8 mouse cellular contexts compared by ENCODE assay signal in genomic region chr4:47473586-47473967, GRCm38 (mm10). TPM values are rescaled to one million over a fixed set of nuclear protein-coding genes. Genes with fewer than 3 reads are reported as not detected.
DNase-seq lines count a peak whose midpoint lies in the region; ATAC-seq and TF ChIP-seq lines count a peak whose summit lies in the region.

No protein-coding gene starts in this region.

- peak overlapping the region; percentile 76 for H3K4me3 ChIP-seq in lung, adult 2 months (replicated peaks; ENCODE audit: extremely low read depth, low read depth, low read length)
- peak overlapping the region; percentile 81 for H3K4me3 ChIP-seq in hindbrain, postnatal 0 days (ENCODE audit: low read length)
- peak overlapping the region; percentile 100 for H3K4me3 ChIP-seq in megakaryocyte, embryonic 14.5 days (replicated peaks)

- 2% methylated on average over 12 of the region's 14 CpGs for WGBS in lung, adult 2 months
- WGBS in hindbrain, postnatal 0 days = 4% methylated on average over 9 of the region's 14 CpGs

- TF ChIP-seq CTCF in lung, adult 2 months (IDR thresholded peaks at IDR 0.05; ENCODE audit: insufficient read depth, low read length) = no peak
- 0 out of 2 replicates have a peak, but pooled peaks have one; percentile 19 for TF ChIP-seq CTCF in hindbrain, postnatal 0 days (IDR thresholded peaks at IDR 0.05; ENCODE audit: low read depth)

- no peaks in the 10 kb centered on the region; the same call in 1 of the 2 replicates for H3K9me3 ChIP-seq in hindbrain, postnatal 0 days (ENCODE audit: low read length)
- peaks cover 25% of the 10 kb centered on the region for H3K9me3 ChIP-seq in megakaryocyte, embryonic 14.5 days

- no peak for DNase-seq in lung, adult 2 months
- no peak for DNase-seq in lung, postnatal 14 days
- DNase-seq in embryo, embryonic 11.5 days (ENCODE audit: low read depth, low spot score) = peak; percentile 27
- DNase-seq in hindbrain, postnatal 0 days (ENCODE audit: low spot score) = no peak
- DNase-seq in layer of hippocampus, postnatal 25 days (ENCODE audit: extremely low spot score in 1 of 2, low spot score in 1 of 2) = no peak
- no peak for DNase-seq in right cerebral cortex, postnatal 10 days (ENCODE audit: low spot score in 2 of 2)

- peak overlapping the region; percentile 99 for H3K27ac ChIP-seq in hindbrain, postnatal 0 days

- H3K4me1 ChIP-seq in lung, adult 2 months (ENCODE audit: control insufficient read depth, insufficient read depth, low read length) = peaks cover 6% of the 10 kb centered on the region
- H3K4me1 ChIP-seq in hindbrain, postnatal 0 days (ENCODE audit: insufficient read depth, low read length) = peaks cover 6% of the 10 kb centered on the region; the same call in 1 of the 2 replicates
- H3K4me1 ChIP-seq in megakaryocyte, embryonic 14.5 days = peaks cover 50% of the 10 kb centered on the region

- no peak; the same call in 1 of the 2 replicates for ATAC-seq in hindbrain, postnatal 0 days
- ATAC-seq in erythroid progenitor cell, adult 5-6 weeks (replicated peaks; ENCODE audit: low FRiP score, poor library complexity, severe bottlenecking) = no peak

- H3K27me3 ChIP-seq in hindbrain, postnatal 0 days (ENCODE audit: insufficient read depth, low read length) = no peaks in the 10 kb centered on the region
- H3K27me3 ChIP-seq in megakaryocyte, embryonic 14.5 days (replicated peaks) = no peaks in the 10 kb centered on the region

- H3K36me3 ChIP-seq in hindbrain, postnatal 0 days (ENCODE audit: insufficient read depth, low read length) = peaks cover 37% of the 10 kb centered on the region
- H3K36me3 ChIP-seq in megakaryocyte, embryonic 14.5 days (replicated peaks; ENCODE audit: low read length) = peaks cover 71% of the 10 kb centered on the region

- peak overlapping the region; percentile 81 for H3K4me2 ChIP-seq in hindbrain, postnatal 0 days (ENCODE audit: low read depth, low read length)

- TF ChIP-seq POLR2A in lung, adult 2 months (IDR thresholded peaks at IDR 0.05; ENCODE audit: borderline replicate concordance, extremely low read depth, low read depth, low read length) = no peak

- H3K9ac ChIP-seq in hindbrain, postnatal 0 days (replicated peaks; ENCODE audit: low read length) = peak overlapping the region; percentile 92

RNA-seq across cellular contexts. Expression of gene Alg2, which starts 0.6 kb away (rescaled TPM):
- 14.7 and 17.8 TPM in 2 replicates for polyA plus RNA-seq in lung, adult 2 months (2012; rRNA removed)
- total RNA-seq in hindbrain, postnatal 0 days (2014; rRNA removed) = 212 and 217 TPM in 2 replicates
- 265 and 288 TPM in 2 replicates for polyA plus RNA-seq in hindbrain, postnatal 0 days (2015; fragmentation: Nextera tagmentation; extraction: Ambion mirVana)
- polyA plus RNA-seq in megakaryocyte, embryonic 14.5 days (2012; ENCODE audit: insufficient read depth, low replicate concordance) = 0.54 and 7.1 TPM in 2 replicates
- total RNA-seq in layer of hippocampus, postnatal 25 days (2021) = 100 to 1,000 TPM; 142 to 143 TPM
- total RNA-seq in erythroid progenitor cell, adult 5-6 weeks (2015; ENCODE audit: low replicate concordance) = 12.2 and 15.9 TPM in 2 replicates
- total RNA-seq in erythroid progenitor cell, adult 5-6 weeks (2017; ENCODE audit: low replicate concordance) = 2.2 and 21.4 TPM in 2 replicates

RNA-seq across cellular contexts. Expression of gene Sec61b, which starts 0.9 kb away (rescaled TPM):
- 174 and 271 TPM in 2 replicates for polyA plus RNA-seq in lung, adult 2 months (2012; rRNA removed)
- total RNA-seq in hindbrain, postnatal 0 days (2014; rRNA removed) = 211 and 228 TPM in 2 replicates
- 247 and 259 TPM in 2 replicates for polyA plus RNA-seq in hindbrain, postnatal 0 days (2015; fragmentation: Nextera tagmentation; extraction: Ambion mirVana)
- polyA plus RNA-seq in megakaryocyte, embryonic 14.5 days (2012; ENCODE audit: insufficient read depth, low replicate concordance) = 360 and 636 TPM in 2 replicates
- 10 to 100 TPM; 48.0 to 56.8 TPM for total RNA-seq in layer of hippocampus, postnatal 25 days (2021)
- 85.5 and 110 TPM in 2 replicates for total RNA-seq in erythroid progenitor cell, adult 5-6 weeks (2015; ENCODE audit: low replicate concordance)
- total RNA-seq in erythroid progenitor cell, adult 5-6 weeks (2017; ENCODE audit: low replicate concordance) = 58.2 and 71.0 TPM in 2 replicates
